Mouse (Mus musculus) layer of hippocampus, postnatal 10 days (tissue): ENCODE measurements at regions not wholly inside any gene's neighbourhood (a gene's known extent, or its start where the extent isn't known, plus 50 kb on each side); places are given as distances from the start of the nearest gene placed in this dataset.
"Not testable (repeated sequence)": the region's sequence is repeated elsewhere in the genome, so short reads cannot be mapped to it uniquely, and the experiment has no call there.

Experiments used
- DNase-seq, 2 experiments: peaks; one replicate each; pipeline ENCODE4 v3.0.0; 2021; ENCODE audit warnings: low spot score in 2 of 2

DNA sequence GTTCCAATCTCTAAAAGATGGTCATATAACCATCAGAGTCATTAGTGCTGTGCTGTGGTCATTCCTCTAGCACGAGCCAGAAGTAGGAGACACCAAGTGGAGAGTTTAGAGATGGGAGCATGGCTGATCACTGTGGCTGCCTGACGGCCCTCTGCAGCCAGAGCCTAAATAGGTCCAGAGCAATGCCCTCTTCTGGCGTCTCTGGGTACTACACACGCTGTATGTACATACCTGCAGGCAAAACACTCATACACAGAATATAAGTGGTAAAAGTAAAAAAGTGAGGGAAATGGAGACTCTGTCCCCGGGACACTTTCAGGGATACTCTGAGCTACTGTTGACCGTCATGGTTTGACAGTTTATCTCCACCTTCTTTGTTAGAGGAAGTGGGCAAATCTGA, 91.4 kb downstream of the Gm21738 start:
- DNase-seq = no peak

GRCm38 (mm10) chr14:19311614-19312013, 107.1 kb downstream of the Gm21738 start:
- no peak for DNase-seq

DNA sequence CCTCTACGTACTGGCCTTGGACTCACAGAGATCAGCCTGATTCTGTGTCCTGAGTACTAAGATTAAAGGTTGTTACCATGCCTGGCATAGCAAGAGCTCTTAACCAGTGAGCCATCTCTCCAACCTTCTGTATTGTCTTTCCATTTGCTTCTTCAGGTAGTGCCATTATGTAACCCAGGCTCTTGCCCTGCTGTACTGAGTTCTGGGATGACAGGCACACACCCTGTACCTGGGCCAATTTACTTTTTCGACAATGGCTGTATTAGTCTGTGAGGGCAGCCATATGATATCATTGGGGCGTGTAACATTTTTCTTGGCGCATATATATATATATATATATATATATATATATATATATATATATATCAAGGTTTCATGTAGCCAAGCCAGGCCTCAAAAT, 115.9 kb downstream of the Gm21738 start:
- not testable (repeated sequence) for DNase-seq

DNA sequence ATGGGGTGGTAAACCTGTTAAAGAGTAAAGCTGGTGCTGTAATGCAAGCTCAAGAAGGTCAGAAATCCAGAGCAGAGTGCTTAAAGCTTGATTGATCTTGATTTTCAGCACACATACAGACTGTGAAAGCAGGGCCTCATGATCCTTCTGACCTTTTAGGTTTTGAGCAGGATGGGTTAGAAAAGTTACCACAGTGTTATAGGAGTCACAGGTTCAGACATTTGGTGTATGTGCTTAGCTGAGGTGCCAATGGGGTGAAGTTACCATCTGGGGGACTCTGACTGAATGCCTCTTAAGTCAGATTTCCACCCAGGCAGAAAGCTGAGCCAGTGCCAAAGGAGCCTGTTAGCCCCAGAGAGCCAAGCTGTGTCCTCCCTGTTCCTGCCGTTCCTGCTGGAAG, 139.6 kb downstream of the Gm21738 start:
- no peak for DNase-seq

DNA sequence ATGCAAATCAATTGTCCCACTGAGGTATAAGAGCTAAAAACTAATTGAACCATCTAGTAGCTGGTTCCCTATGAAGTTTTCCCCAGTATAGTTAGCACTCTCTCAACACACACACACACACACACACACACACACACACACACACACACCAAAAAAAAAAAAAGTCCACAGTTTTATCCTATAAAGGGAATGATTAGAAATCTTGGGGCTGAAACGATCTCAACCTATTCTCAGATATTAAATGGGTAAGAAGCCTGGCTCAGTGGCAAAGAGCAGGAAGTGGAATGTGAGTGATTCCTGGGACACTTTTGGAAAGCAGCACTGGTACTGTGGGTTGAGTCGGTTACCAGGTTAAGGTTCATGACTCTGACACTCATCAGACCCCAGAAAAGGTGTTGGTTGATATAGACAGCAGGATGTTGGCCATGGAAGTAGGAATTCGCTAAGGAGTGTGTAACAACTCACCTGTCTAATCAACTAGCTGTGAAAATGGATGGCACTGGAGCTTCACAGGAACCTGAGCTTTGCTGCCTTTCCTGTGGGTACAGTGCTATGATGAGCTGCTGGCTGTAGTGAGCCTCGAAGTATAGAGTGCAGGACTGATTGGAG, 140.8 kb downstream of the Gm21738 start:
- DNase-seq = peak; percentile 19 to 47
